Mouse (Mus musculus) small intestine, adult 2 months (tissue): ENCODE data around the gene Cyp3a16. TPM values are rescaled to one million over a fixed set of nuclear protein-coding genes. Genes with fewer than 3 reads are reported as not detected.
"Not testable (repeated sequence)": the region's sequence is repeated elsewhere in the genome, so short reads cannot be mapped to it uniquely, and the experiment has no call there.

Experiments used
- H3K27ac ChIP-seq: fragments of 200-500 bp; 2 replicates; pipeline ENCODE4 v1.5.1; 2012; ENCODE audit warnings: low read depth, low read length, control low read depth, inconsistent platforms; ENCODE audit not compliant: insufficient read depth
- H3K27me3 ChIP-seq: fragments of 200-500 bp; 2 replicates; pipeline ENCODE4 v1.6.1; 2012; ENCODE audit warnings: mild to moderate bottlenecking, moderate library complexity, low read length, inconsistent platforms; ENCODE audit not compliant: control insufficient read depth, insufficient read depth
- H3K36me3 ChIP-seq: fragments of 200-500 bp; 2 replicates; pipeline ENCODE4 v1.6.1; 2012; ENCODE audit warnings: mild to moderate bottlenecking, low read length, control low read depth, inconsistent platforms; ENCODE audit not compliant: control insufficient read depth, insufficient read depth
- H3K4me1 ChIP-seq: fragments of 200-500 bp; 2 replicates; pipeline ENCODE4 v1.6.1; 2012; ENCODE audit warnings: low read length, inconsistent platforms, mixed read lengths; ENCODE audit not compliant: control insufficient read depth, insufficient read depth, insufficient read length
- H3K4me3 ChIP-seq: fragments of 200-500 bp; 2 replicates; pipeline ENCODE4 v1.5.1; 2012; ENCODE audit warnings: low read depth, mild to moderate bottlenecking, control low read depth, inconsistent platforms, low read length, moderate library complexity
- CTCF ChIP-seq: fragments of 200-500 bp; IDR thresholded peaks from 2 replicates; pipeline ENCODE4 v1.5.1; 2012; ENCODE audit warnings: low read depth, mild to moderate bottlenecking, control low read depth, inconsistent platforms, low read length, moderate library complexity, mixed read lengths; ENCODE audit not compliant: insufficient replicate concordance, insufficient read length; ENCODE audit errors: extremely low read depth
- POLR2A ChIP-seq: fragments of 200-500 bp; IDR thresholded peaks from 2 replicates; pipeline ENCODE4 v1.6.1; 2012; ENCODE audit warnings: low read depth, mild to moderate bottlenecking, control low read depth, inconsistent platforms, low read length, moderate library complexity
- WGBS: fragments of 180-500 bp; shearing (Covaris S2); methylation state at CpG from one replicate; pipeline ENCODE4 v1.1.7; 2018; 5-methylcytosine and 5-hydroxymethylcytosine counted together
- polyA plus RNA-seq: library from polyadenylated mRNA; depleted of rRNA; stranded (reverse); fragments of >200 nt; gene quantifications from 2 replicates; pipeline ENCODE4 v1.2.3, GENCODE M21; 2012; rRNA removed

The Cyp3a16 gene
- polyA plus RNA-seq, result not detected in 2 replicates

- not testable (repeated sequence) for H3K4me3 ChIP-seq, H3K36me3 ChIP-seq, H3K27me3 ChIP-seq, H3K27ac ChIP-seq, H3K4me1 ChIP-seq
- WGBS, result 49% methylated on average over 2 of the region's 2 CpGs
These were observed at the start of gene Cyp3a16 for GRCm38 (mm10) chr5:145469623-145470022. Gene Cyp3a16 (minus strand): TSS chr5:145469723.

- no peak overlapping the region for H3K27ac ChIP-seq
- H3K4me1 ChIP-seq, result no peaks in the 10 kb centered on the region
- no CpG with 5 or more reads among the region's 6 CpGs for WGBS
- no peaks in the 10 kb centered on the region for H3K36me3 ChIP-seq
- no peaks in the 10 kb centered on the region for H3K27me3 ChIP-seq
- TF ChIP-seq POLR2A, result no peak
- TF ChIP-seq CTCF, result no peak
- H3K4me3 ChIP-seq, result no peak overlapping the region
These were observed 20.8 kb upstream of the Cyp3a16 start for GRCm38 (mm10) chr5:145490300-145490699.

DNA sequence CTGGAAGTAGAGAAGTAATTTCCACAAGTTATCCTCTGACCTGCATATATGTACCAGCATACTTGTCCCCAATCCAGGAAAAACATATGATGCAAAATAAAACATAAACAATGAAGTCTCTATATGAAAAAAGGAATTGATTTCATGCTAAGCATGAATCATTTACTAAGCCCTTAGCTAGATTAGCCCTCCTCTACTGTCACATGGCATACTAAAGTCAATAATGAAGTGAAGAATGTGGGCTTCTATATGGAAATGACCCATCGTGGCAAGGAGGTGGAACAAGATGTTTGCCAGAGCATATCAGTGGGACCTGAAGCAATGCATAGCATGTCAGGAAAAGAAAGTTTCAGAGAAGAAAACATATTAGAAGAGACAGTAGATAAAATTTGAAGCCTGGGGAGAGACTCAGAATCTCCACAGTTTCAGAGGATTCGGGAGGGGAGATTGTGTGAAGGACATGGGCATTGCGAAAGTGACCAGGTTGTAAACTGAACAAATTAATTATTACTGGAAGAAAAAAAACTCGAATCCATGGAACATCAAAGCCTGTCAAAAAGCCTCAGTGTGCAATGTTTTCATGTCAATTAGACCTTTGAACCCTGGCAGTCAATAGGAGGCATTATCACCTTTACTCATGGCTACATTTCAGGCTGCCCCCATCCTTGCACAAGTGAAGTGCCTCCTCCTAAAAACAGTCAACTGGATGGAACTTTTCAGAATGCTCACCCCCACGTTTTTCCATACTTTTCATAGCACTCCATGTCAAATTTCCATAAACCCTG lies 5.0 kb downstream of the Cyp3a16 start:
- no peaks in the 10 kb centered on the region for H3K27me3 ChIP-seq
- 25% methylated on average over 5 of the region's 5 CpGs for WGBS
- H3K4me1 ChIP-seq, result no peaks in the 10 kb centered on the region

GRCm38 (mm10) chr5:145462321-145462720 lies 7.2 kb downstream of the Cyp3a16 start:
- Histone ChIP-seq H3K27ac (no peak overlapping the region), H3K4me3 (no peak overlapping the region), H3K27me3 (no peaks in the 10 kb centered on the region), H3K36me3 (no peaks in the 10 kb centered on the region), H3K4me1 (no peaks in the 10 kb centered on the region)
- WGBS, result 81% methylated on average over 4 of the region's 4 CpGs
- no peak for TF ChIP-seq POLR2A
- no peak for TF ChIP-seq CTCF

More for the DNA sequence above, 5.0 kb downstream of the Cyp3a16 start:
- Histone ChIP-seq H3K36me3 (no peaks in the 10 kb centered on the region), H3K27ac (no peak overlapping the region), H3K4me3 (no peak overlapping the region)
- TF ChIP-seq POLR2A, result no peak
- no peak for TF ChIP-seq CTCF

- no peak for TF ChIP-seq POLR2A
- no peak for TF ChIP-seq CTCF
- WGBS, result 83% methylated on average over 4 of the region's 4 CpGs
- no peaks in the 10 kb centered on the region for H3K4me1 ChIP-seq
These were observed 15.1 kb downstream of the Cyp3a16 start for GRCm38 (mm10) chr5:145454389-145454788.

DNA sequence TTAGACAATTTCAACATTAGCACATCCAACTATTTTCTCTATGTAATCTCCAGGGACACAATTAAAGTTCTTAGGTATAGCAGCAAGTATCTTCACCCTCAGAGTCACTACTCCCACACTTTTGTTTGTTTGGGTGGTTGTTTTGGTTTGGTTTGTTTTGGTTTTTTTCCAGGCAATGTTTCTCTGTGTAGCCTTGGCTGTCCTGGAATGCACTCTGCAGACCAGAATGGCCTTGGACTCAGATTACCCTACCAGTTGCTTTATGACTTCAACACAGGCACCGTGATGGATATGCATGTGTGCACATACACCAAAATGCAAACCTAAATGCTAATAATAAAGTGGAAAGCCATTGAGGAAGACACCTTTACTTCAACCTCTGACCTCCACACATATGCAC lies 35.8 kb downstream of the Cyp3a16 start:
- Histone ChIP-seq H3K27me3 (no peaks in the 10 kb centered on the region), H3K4me1 (no peaks in the 10 kb centered on the region), H3K36me3 (no peaks in the 10 kb centered on the region), H3K4me3 (no peak overlapping the region), H3K27ac (no peak overlapping the region)
- 68% methylated on average over 1 of the region's 1 CpGs for WGBS
- TF ChIP-seq CTCF (no peak), POLR2A (no peak)

More at GRCm38 (mm10) chr5:145454389-145454788, 15.1 kb downstream of the Cyp3a16 start:
- H3K27ac ChIP-seq, result no peak overlapping the region
- no peak overlapping the region for H3K4me3 ChIP-seq
- H3K27me3 ChIP-seq, result no peaks in the 10 kb centered on the region
- H3K36me3 ChIP-seq, result no peaks in the 10 kb centered on the region

- Histone ChIP-seq H3K4me3 (no peak overlapping the region), H3K36me3 (no peaks in the 10 kb centered on the region), H3K4me1 (no peaks in the 10 kb centered on the region), H3K27ac (no peak overlapping the region), H3K27me3 (no peaks in the 10 kb centered on the region)
- TF ChIP-seq POLR2A, result no peak
- TF ChIP-seq CTCF, result no peak
These were observed 38.5 kb downstream of the Cyp3a16 start for GRCm38 (mm10) chr5:145431004-145431403.
